Mouse (Mus musculus) layer of hippocampus, adult 2 months (tissue): Measurements from ENCODE around the gene Osbpl10. TPM values are rescaled to one million over a fixed set of nuclear protein-coding genes. Genes with fewer than 3 reads are reported as not detected.

Experiments
- DNase-seq, 2 experiments: peaks; one replicate each; pipeline ENCODE4 v3.0.0; 2022; ENCODE audit warnings: low spot score in 2 of 2
- H3K27ac ChIP-seq: fragments of 200-600 bp; 2 replicates; pipeline ENCODE4 v1.8.1; 2022
- H3K4me3 ChIP-seq: fragments of 200-600 bp; 2 replicates; pipeline ENCODE4 v1.8.1; 2022; ENCODE audit warnings: mild to moderate bottlenecking
- CTCF ChIP-seq: fragments of 200-600 bp; conservative IDR thresholded peaks from 2 replicates; pipeline ENCODE4 v1.8.1; 2022; ENCODE audit warnings: antibody characterized with exemption, mild to moderate bottlenecking, moderate library complexity
- total RNA-seq, 2 experiments: library from RNA; stranded (reverse); gene quantifications; 2 replicates each; pipeline ENCODE4 v1.2.3; 2021

Gene Osbpl10
- total RNA-seq, 2 experiments from 2014 or later = 19.0 to 19.5 TPM

GRCm38 (mm10) chr9:115172096-115172495 is 193.7 kb downstream of the Osbpl10 start:
- no peak for TF ChIP-seq CTCF
- Histone ChIP-seq H3K27ac (no peak overlapping the region), H3K4me3 (no peak overlapping the region)
- no peak for DNase-seq

- no peak overlapping the region for H3K4me3 ChIP-seq
- TF ChIP-seq CTCF = no peak
- DNase-seq = no peak
- 0 out of 2 replicates have a peak overlapping the region, but pooled peaks have one; percentile 10 for H3K27ac ChIP-seq
Observed at GRCm38 (mm10) chr9:115179154-115179553, 200.8 kb downstream of the Osbpl10 start.

GRCm38 (mm10) chr9:115179935-115180334 is 201.6 kb downstream of the Osbpl10 start:
- TF ChIP-seq CTCF = no peak
- H3K4me3 ChIP-seq = no peak overlapping the region
- peak; percentile 32 to 67 for DNase-seq
- H3K27ac ChIP-seq = 0 out of 2 replicates have a peak overlapping the region, but pooled peaks have one; percentile 10

- no peak overlapping the region for H3K4me3 ChIP-seq
- TF ChIP-seq CTCF = no peak
- DNase-seq = no peak
- H3K27ac ChIP-seq = no peak overlapping the region
Observed at GRCm38 (mm10) chr9:115186402-115186801, 208.0 kb downstream of the Osbpl10 start.

GRCm38 (mm10) chr9:115190376-115190942 is 212.1 kb downstream of the Osbpl10 start:
- Histone ChIP-seq H3K27ac (peak overlapping the region; percentile 15; the same call in 1 of the 2 replicates), H3K4me3 (no peak overlapping the region)
- DNase-seq = no peak
- no peak for TF ChIP-seq CTCF

- Histone ChIP-seq H3K4me3 (no peak overlapping the region), H3K27ac (no peak overlapping the region)
- no peak for DNase-seq
- TF ChIP-seq CTCF = peak; percentile 26; the same call in 1 of the 2 replicates
Observed at GRCm38 (mm10) chr9:115192890-115193289, 214.5 kb downstream of the Osbpl10 start.

- TF ChIP-seq CTCF = no peak
- Histone ChIP-seq H3K27ac (no peak overlapping the region), H3K4me3 (no peak overlapping the region)
- DNase-seq = no peak
Observed at GRCm38 (mm10) chr9:115197082-115197481, 218.7 kb downstream of the Osbpl10 start.

- Histone ChIP-seq H3K4me3 (no peak overlapping the region), H3K27ac (no peak overlapping the region)
- DNase-seq = no peak
- no peak for TF ChIP-seq CTCF
Observed at GRCm38 (mm10) chr9:115200166-115200862, 221.9 kb downstream of the Osbpl10 start.

GRCm38 (mm10) chr9:115201264-115201663 is 222.9 kb downstream of the Osbpl10 start:
- DNase-seq = no peak
- Histone ChIP-seq H3K4me3 (no peak overlapping the region), H3K27ac (no peak overlapping the region)
- TF ChIP-seq CTCF = no peak

GRCm38 (mm10) chr9:115203136-115203535 is 224.8 kb downstream of the Osbpl10 start:
- H3K27ac ChIP-seq = no peak overlapping the region
- DNase-seq = no peak
- no peak overlapping the region for H3K4me3 ChIP-seq
- no peak for TF ChIP-seq CTCF

- Histone ChIP-seq H3K27ac (no peak overlapping the region), H3K4me3 (no peak overlapping the region)
- TF ChIP-seq CTCF = no peak
- DNase-seq = peak in 1 of 2 experiments; percentile 13
Observed at GRCm38 (mm10) chr9:115205491-115205890, 227.1 kb downstream of the Osbpl10 start.

GRCm38 (mm10) chr9:115206219-115206618 is 227.8 kb downstream of the Osbpl10 start:
- peak; percentile 28 to 49 for DNase-seq
- H3K4me3 ChIP-seq = no peak overlapping the region
- TF ChIP-seq CTCF = no peak

GRCm38 (mm10) chr9:115209737-115210136 is 231.4 kb downstream of the Osbpl10 start:
- Histone ChIP-seq H3K27ac (no peak overlapping the region), H3K4me3 (no peak overlapping the region)
- no peak for TF ChIP-seq CTCF
- no peak for DNase-seq

More at GRCm38 (mm10) chr9:115206219-115206618, 227.8 kb downstream of the Osbpl10 start:
- no peak overlapping the region for H3K27ac ChIP-seq

- no peak for TF ChIP-seq CTCF
- H3K27ac ChIP-seq = no peak overlapping the region
- no peak overlapping the region for H3K4me3 ChIP-seq
- no peak for DNase-seq
Observed at GRCm38 (mm10) chr9:115210535-115210934, 232.2 kb downstream of the Osbpl10 start.
